Mouse (Mus musculus) forebrain, embryonic 12.5 days (tissue): Measurements from ENCODE around the gene Eif2b5. TPM values are rescaled to one million over a fixed set of nuclear protein-coding genes. Genes with fewer than 3 reads are reported as not detected.

Source experiments
- ATAC-seq: fragments of 200-750 bp; cut with Nextera tagmentation; 2 replicates; pipeline ENCODE4 v1.8.0; 2017; ENCODE audit warnings: moderate TSS enrichment; ENCODE audit not compliant: low FRiP score
- H3K27ac ChIP-seq: fragments of 300-500 bp; sonication (generic); 2 replicates; pipeline ENCODE4 v1.5.1; 2016; ENCODE audit warnings: mild to moderate bottlenecking
- H3K27me3 ChIP-seq: fragments of 300-500 bp; sonication (generic); 2 replicates; pipeline ENCODE4 v1.6.1; 2016; ENCODE audit warnings: mild to moderate bottlenecking
- H3K36me3 ChIP-seq: fragments of 300-500 bp; sonication (generic); replicated peaks from 2 replicates; pipeline ENCODE4 v1.6.1; 2016; ENCODE audit warnings: mild to moderate bottlenecking
- H3K4me1 ChIP-seq: fragments of 300-500 bp; sonication (generic); 2 replicates; pipeline ENCODE4 v1.6.1; 2016
- H3K4me2 ChIP-seq: fragments of 300-500 bp; sonication (generic); 2 replicates; pipeline ENCODE4 v1.6.1; 2016; ENCODE audit warnings: mild to moderate bottlenecking, moderate library complexity
- H3K4me3 ChIP-seq: fragments of 300-500 bp; sonication (generic); replicated peaks from 2 replicates; pipeline ENCODE4 v1.5.1; 2016; ENCODE audit warnings: mild to moderate bottlenecking
- H3K9ac ChIP-seq: fragments of 300-500 bp; sonication (generic); 2 replicates; pipeline ENCODE4 v1.6.1; 2016; ENCODE audit warnings: mild to moderate bottlenecking
- H3K9me3 ChIP-seq: fragments of 300-500 bp; sonication (generic); 2 replicates; pipeline ENCODE4 v1.6.1; 2016
- WGBS: fragments of 180-500 bp; shearing (Covaris S2); methylation state at CpG from one replicate; pipeline ENCODE4 v1.1.7; 2016; 5-methylcytosine and 5-hydroxymethylcytosine counted together
- polyA plus RNA-seq: library from polyadenylated mRNA; unstranded; fragments of >200 nt; fragmentation: Nextera tagmentation; extraction: Ambion mirVana; gene quantifications from 2 replicates; pipeline ENCODE4 v1.2.1, GENCODE M21; 2016

Eif2b5 gene
- polyA plus RNA-seq, 1 experiment from 2014 or later: 125 TPM

DNA sequence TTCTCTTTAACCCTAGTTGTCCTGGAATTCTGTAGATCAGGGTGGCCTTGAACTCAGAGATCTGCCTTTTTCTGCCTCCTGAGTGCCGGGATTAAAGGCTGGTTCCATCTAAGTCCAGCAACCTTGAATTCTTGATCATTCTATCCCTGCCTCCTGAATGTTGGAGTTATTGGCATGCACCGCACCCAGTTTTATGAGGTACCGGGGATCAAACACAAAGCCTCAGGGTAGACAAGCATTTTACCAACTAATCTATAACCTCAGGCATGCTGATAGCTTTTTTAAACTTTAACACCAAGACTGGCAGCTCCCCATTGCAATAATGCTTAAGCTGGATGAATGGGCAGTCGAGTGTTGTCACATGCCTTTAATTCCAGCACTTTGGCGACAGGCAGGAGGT is 48.8 kb downstream of the Eif2b5 start:
- ATAC-seq: no peak
- peaks cover 60% of the 10 kb centered on the region for H3K36me3 ChIP-seq
- 0 out of 2 replicates have a peak overlapping the region, but pooled peaks have one; percentile 51 for H3K27ac ChIP-seq
- no peaks in the 10 kb centered on the region for H3K9me3 ChIP-seq
- H3K9ac ChIP-seq: peak overlapping the region; percentile 57
- H3K4me2 ChIP-seq: peak overlapping the region; percentile 65
- peak overlapping the region; percentile 68 for H3K4me3 ChIP-seq
- WGBS: 61% methylated on average over 5 of the region's 5 CpGs
- peaks cover 18% of the 10 kb centered on the region for H3K4me1 ChIP-seq
- H3K27me3 ChIP-seq: no peaks in the 10 kb centered on the region

- Histone ChIP-seq H3K27ac (peak within 1 kb of the TSS; percentile 51), H3K9ac (peak within 1 kb of the TSS; percentile 76), H3K4me2 (peak within 1 kb of the TSS; percentile 92), H3K36me3 (peaks cover 61% of the 10 kb centered on the region), H3K9me3 (no peaks in the 10 kb centered on the region), H3K4me3 (peak within 1 kb of the TSS; percentile 68), H3K4me1 (peaks cover 18% of the 10 kb centered on the region), H3K27me3 (no peaks in the 10 kb centered on the region)
- ATAC-seq: peak; percentile 98
- under 1% methylated on average over 56 of the region's 56 CpGs for WGBS
Observed at GRCm38 (mm10) chr16:20548096-20548948, 49.7 kb downstream of the Eif2b5 start, which contains the start of gene Abcf3. Gene Abcf3 (plus strand): TSS chr16:20548577.

- Histone ChIP-seq H3K9ac (peak overlapping the region; percentile 76), H3K4me1 (peaks cover 18% of the 10 kb centered on the region), H3K4me3 (peak overlapping the region; percentile 68), H3K9me3 (no peaks in the 10 kb centered on the region), H3K27me3 (no peaks in the 10 kb centered on the region), H3K4me2 (peak overlapping the region; percentile 92), H3K27ac (no peak overlapping the region), H3K36me3 (peaks cover 61% of the 10 kb centered on the region)
- no peak for ATAC-seq
- WGBS: 55% methylated on average over 9 of the region's 9 CpGs
Observed at GRCm38 (mm10) chr16:20549161-20549560, 50.5 kb downstream of the Eif2b5 start.

DNA sequence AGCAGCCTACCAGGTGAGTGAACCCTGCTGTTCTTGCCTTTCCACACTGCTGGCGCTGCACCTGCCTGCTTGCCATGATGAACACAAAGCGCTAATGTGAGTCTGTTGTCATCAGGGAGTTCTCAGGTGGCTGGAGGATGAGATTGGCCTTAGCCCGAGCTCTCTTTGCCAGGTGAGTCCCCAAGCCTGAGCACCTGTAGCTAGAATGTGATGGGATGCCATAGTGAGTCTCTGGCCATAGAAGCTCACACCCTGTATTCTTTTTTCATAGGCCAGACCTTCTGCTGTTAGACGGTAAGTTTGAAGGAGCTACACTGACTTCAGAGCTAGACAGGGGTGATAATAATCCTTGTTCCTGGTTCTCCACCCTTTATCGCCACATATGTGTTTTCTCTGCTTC is 53.1 kb downstream of the Eif2b5 start:
- no peaks in the 10 kb centered on the region for H3K27me3 ChIP-seq
- H3K36me3 ChIP-seq: peaks cover 57% of the 10 kb centered on the region
- no peak overlapping the region for H3K4me2 ChIP-seq
- no peak for ATAC-seq
- H3K9me3 ChIP-seq: no peaks in the 10 kb centered on the region
- no peak overlapping the region for H3K27ac ChIP-seq
- no peak overlapping the region for H3K9ac ChIP-seq
- peaks cover 18% of the 10 kb centered on the region for H3K4me1 ChIP-seq
- no peak overlapping the region for H3K4me3 ChIP-seq
- 93% methylated on average over 5 of the region's 5 CpGs for WGBS

- no peak for ATAC-seq
- Histone ChIP-seq H3K27ac (no peak overlapping the region), H3K4me1 (peaks cover 16% of the 10 kb centered on the region), H3K4me3 (no peak overlapping the region), H3K4me2 (no peak overlapping the region), H3K9ac (no peak overlapping the region), H3K9me3 (no peaks in the 10 kb centered on the region), H3K36me3 (peaks cover 62% of the 10 kb centered on the region), H3K27me3 (no peaks in the 10 kb centered on the region)
- 88% methylated on average over 1 of the region's 1 CpGs for WGBS
Observed at GRCm38 (mm10) chr16:20552594-20552993, 54.0 kb downstream of the Eif2b5 start.

DNA sequence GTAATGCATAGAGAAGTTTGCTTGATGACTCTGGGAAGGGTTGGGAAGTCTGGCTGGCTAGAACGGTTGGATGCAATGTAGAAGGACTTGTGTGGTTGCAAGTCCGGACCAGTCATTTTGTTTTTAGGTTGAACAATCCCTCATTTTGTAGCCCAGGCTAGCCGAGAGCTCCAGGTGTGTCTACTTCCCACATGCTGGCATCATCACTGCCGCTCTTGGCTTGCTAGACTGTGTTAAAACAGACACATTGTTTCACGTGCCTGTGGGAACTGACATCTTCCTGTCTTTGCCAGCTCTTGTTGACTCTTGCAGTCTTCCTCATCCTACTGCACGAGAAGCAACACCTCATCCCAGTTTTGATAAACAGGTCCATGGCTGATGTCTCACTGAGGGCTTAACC is 56.4 kb downstream of the Eif2b5 start:
- H3K36me3 ChIP-seq: peaks cover 84% of the 10 kb centered on the region
- no peak overlapping the region for H3K9ac ChIP-seq
- WGBS: 89% methylated on average over 6 of the region's 6 CpGs
- H3K27ac ChIP-seq: no peak overlapping the region
- H3K4me2 ChIP-seq: no peak overlapping the region
- no peaks in the 10 kb centered on the region for H3K4me1 ChIP-seq
- H3K27me3 ChIP-seq: no peaks in the 10 kb centered on the region
- H3K9me3 ChIP-seq: no peaks in the 10 kb centered on the region
- ATAC-seq: no peak
- H3K4me3 ChIP-seq: no peak overlapping the region

GRCm38 (mm10) chr16:20557381-20557780 is 58.8 kb downstream of the Eif2b5 start:
- Histone ChIP-seq H3K27ac (no peak overlapping the region), H3K4me3 (no peak overlapping the region), H3K4me2 (no peak overlapping the region), H3K27me3 (no peaks in the 10 kb centered on the region), H3K9me3 (no peaks in the 10 kb centered on the region), H3K4me1 (no peaks in the 10 kb centered on the region), H3K9ac (no peak overlapping the region), H3K36me3 (peaks cover 86% of the 10 kb centered on the region)
- WGBS: 87% methylated on average over 7 of the region's 7 CpGs
- no peak for ATAC-seq

Other genes with a start within 250 kb of the Eif2b5 start
- gene Parl, start 196.4 kb upstream of the Eif2b5 start, polyA plus RNA-seq: 95.5 and 100 TPM in 2 replicates
- gene Cyp2ab1, start 173.4 kb upstream of the Eif2b5 start, polyA plus RNA-seq: not detected in 2 replicates
- gene Abcc5, start 72.4 kb upstream of the Eif2b5 start, polyA plus RNA-seq: 102 and 120 TPM in 2 replicates
- 43.9 and 51.2 TPM in 2 replicates for gene Dvl3, start 18.2 kb downstream of the Eif2b5 start, polyA plus RNA-seq
- 834 and 882 TPM in 2 replicates for gene Ap2m1, start 36.7 kb downstream of the Eif2b5 start, polyA plus RNA-seq
- gene Abcf3, start 49.8 kb downstream of the Eif2b5 start, polyA plus RNA-seq: 60.9 and 74.3 TPM in 2 replicates
- 2.0 and 2.8 TPM in 2 replicates for gene Vwa5b2, start 90.7 kb downstream of the Eif2b5 start, polyA plus RNA-seq
- gene Eef1akmt4, start 112.8 kb downstream of the Eif2b5 start, polyA plus RNA-seq: 18.9 and 22.5 TPM in 2 replicates
- gene Gm49333, start 112.8 kb downstream of the Eif2b5 start, polyA plus RNA-seq: not detected in 2 replicates
- 40.1 and 41.5 TPM in 2 replicates for gene Alg3, start 112.9 kb downstream of the Eif2b5 start, polyA plus RNA-seq
- gene Camk2n2, start 122.5 kb downstream of the Eif2b5 start, polyA plus RNA-seq: 7.4 and 7.9 TPM in 2 replicates
- 7.2 and 8.5 TPM in 2 replicates for gene Ece2, start 131.0 kb downstream of the Eif2b5 start, polyA plus RNA-seq
- gene Psmd2, start 152.8 kb downstream of the Eif2b5 start, polyA plus RNA-seq: 445 and 466 TPM in 2 replicates
- gene Eif4g1, start 169.5 kb downstream of the Eif2b5 start, polyA plus RNA-seq: 190 and 211 TPM in 2 replicates
- 21.9 and 25.6 TPM in 2 replicates for gene Fam131a, start 194.4 kb downstream of the Eif2b5 start, polyA plus RNA-seq
- gene Polr2h, start 218.8 kb downstream of the Eif2b5 start, polyA plus RNA-seq: 85.7 and 94.0 TPM in 2 replicates
- gene Clcn2, start 218.9 kb downstream of the Eif2b5 start, polyA plus RNA-seq: 18.8 and 23.5 TPM in 2 replicates
- 2.1 and 2.9 TPM in 2 replicates for gene Chrd, start 234.3 kb downstream of the Eif2b5 start, polyA plus RNA-seq
- gene Thpo, start 235.7 kb downstream of the Eif2b5 start, polyA plus RNA-seq: 0.36 and 0.79 TPM in 2 replicates